In genomic region chr12:112670718-112671393, GRCm38 (mm10) we compare ENCODE assay signal across 7 mouse cellular contexts. TPM values are rescaled to one million over a fixed set of nuclear protein-coding genes. Genes with fewer than 3 reads are reported as not detected.
DNase-seq lines count a peak whose midpoint lies in the region; ATAC-seq lines count a peak whose summit lies in the region.

No protein-coding gene starts in this region.

- WGBS in heart, embryonic 13.5 days = 19% methylated on average over 9 of the region's 9 CpGs
- WGBS in limb, embryonic 11.5 days = 37% methylated on average over 7 of the region's 9 CpGs
- 38% methylated on average over 9 of the region's 9 CpGs for WGBS in stomach, embryonic 14.5 days

- H3K9ac ChIP-seq in heart, embryonic 13.5 days = peak overlapping the region; percentile 100
- H3K9ac ChIP-seq in limb, embryonic 11.5 days (ENCODE audit: low read length) = 0 out of 2 replicates have a peak overlapping the region, but pooled peaks have one; percentile 8
- H3K9ac ChIP-seq in stomach, embryonic 14.5 days (replicated peaks; ENCODE audit: low read depth, low read length) = 0 out of 2 replicates have a peak overlapping the region, but pooled peaks have one; percentile 22

- H3K36me3 ChIP-seq in heart, embryonic 13.5 days = peaks cover 61% of the 10 kb centered on the region
- H3K36me3 ChIP-seq in limb, embryonic 11.5 days (ENCODE audit: control insufficient read depth, insufficient read depth, low read length) = peaks cover 24% of the 10 kb centered on the region
- peaks cover 50% of the 10 kb centered on the region for H3K36me3 ChIP-seq in stomach, embryonic 14.5 days (ENCODE audit: control insufficient read depth, insufficient read depth, low read length)

- H3K4me2 ChIP-seq in heart, embryonic 13.5 days = peak overlapping the region; percentile 94
- H3K4me2 ChIP-seq in limb, embryonic 11.5 days (ENCODE audit: low read depth, severe bottlenecking) = no peak overlapping the region
- peak overlapping the region; percentile 95; the same call in 1 of the 2 replicates for H3K4me2 ChIP-seq in stomach, embryonic 14.5 days (replicated peaks; ENCODE audit: low read depth, low read length)

- H3K27ac ChIP-seq in heart, embryonic 13.5 days (replicated peaks) = peak overlapping the region; percentile 100
- 0 out of 2 replicates have a peak overlapping the region, but pooled peaks have one; percentile 26 for H3K27ac ChIP-seq in limb, embryonic 11.5 days (replicated peaks; ENCODE audit: low read depth, low read length)
- H3K27ac ChIP-seq in stomach, embryonic 14.5 days (ENCODE audit: low read length) = no peak overlapping the region; the same call in 1 of the 2 replicates

- H3K9me3 ChIP-seq in heart, embryonic 13.5 days = no peaks in the 10 kb centered on the region
- H3K9me3 ChIP-seq in limb, embryonic 11.5 days (ENCODE audit: control insufficient read depth, low read length) = no peaks in the 10 kb centered on the region
- H3K9me3 ChIP-seq in stomach, embryonic 14.5 days (ENCODE audit: control insufficient read depth, low read depth, low read length) = no peaks in the 10 kb centered on the region

- H3K27me3 ChIP-seq in heart, embryonic 13.5 days (replicated peaks) = no peaks in the 10 kb centered on the region
- no peaks in the 10 kb centered on the region for H3K27me3 ChIP-seq in limb, embryonic 11.5 days (ENCODE audit: control insufficient read depth, insufficient read depth, low read length)
- no peaks in the 10 kb centered on the region for H3K27me3 ChIP-seq in stomach, embryonic 14.5 days (ENCODE audit: control insufficient read depth, insufficient read depth, low read length)

- DNase-seq in adipocyte (ENCODE audit: low spot score) = peak; percentile 83
- DNase-seq in adrenal gland, postnatal 36 days = peak; percentile 90 to 93
- no peak for DNase-seq in limb, embryonic 11.5 days (ENCODE audit: low spot score)
- DNase-seq in right cerebral cortex, postnatal 36 days (ENCODE audit: low spot score in 2 of 2) = no peak
- DNase-seq in cerebellum, postnatal 4 days (ENCODE audit: low spot score in 2 of 2) = no peak

- H3K4me1 ChIP-seq in heart, embryonic 13.5 days = peaks cover 87% of the 10 kb centered on the region
- peaks cover 32% of the 10 kb centered on the region for H3K4me1 ChIP-seq in limb, embryonic 11.5 days (ENCODE audit: control insufficient read depth, insufficient read depth, low read length)
- peaks cover 52% of the 10 kb centered on the region for H3K4me1 ChIP-seq in stomach, embryonic 14.5 days (ENCODE audit: control insufficient read depth, insufficient read depth, low read length)

- H3K4me3 ChIP-seq in heart, embryonic 13.5 days = peak overlapping the region; percentile 99
- 0 out of 2 replicates have a peak overlapping the region, but pooled peaks have one; percentile 1 for H3K4me3 ChIP-seq in limb, embryonic 11.5 days (ENCODE audit: low read depth, low read length)
- no peak overlapping the region for H3K4me3 ChIP-seq in stomach, embryonic 14.5 days (ENCODE audit: low read depth, low read length)

- no peak for ATAC-seq in heart, embryonic 13.5 days (ENCODE audit: extremely low read depth, insufficient number of reproducible peaks, low FRiP score, low TSS enrichment)
- ATAC-seq in limb, embryonic 11.5 days (ENCODE audit: insufficient number of reproducible peaks, low FRiP score, low TSS enrichment, low read depth) = no peak
- ATAC-seq in stomach, embryonic 14.5 days (ENCODE audit: insufficient number of reproducible peaks, insufficient read depth, low FRiP score, low read depth) = no peak

RNA-seq across cellular contexts. Expression of gene Akt1, which starts 3.8 kb away (rescaled TPM):
- total RNA-seq in adrenal gland, postnatal 36 days (2021) = 100 to 1,000 TPM; 256 to 378 TPM
- polyA plus RNA-seq in heart, embryonic 13.5 days (2015; fragmentation: Nextera tagmentation; extraction: Ambion mirVana) = 59.2 and 66.6 TPM in 2 replicates
- 95.4 and 113 TPM in 2 replicates for polyA plus RNA-seq in limb, embryonic 11.5 days (2014; fragmentation: Nextera tagmentation; extraction: Ambion mirVana)
- polyA plus RNA-seq in stomach, embryonic 14.5 days (2014; fragmentation: Nextera tagmentation; extraction: Ambion mirVana) = 55.6 and 64.6 TPM in 2 replicates

RNA-seq across cellular contexts. Expression of gene Zbtb42, which starts 7.8 kb away (rescaled TPM):
- total RNA-seq in adrenal gland, postnatal 36 days (2021) = 1 to 10 TPM; 5.0 to 9.0 TPM
- polyA plus RNA-seq in heart, embryonic 13.5 days (2015; fragmentation: Nextera tagmentation; extraction: Ambion mirVana) = 5.8 and 6.2 TPM in 2 replicates
- polyA plus RNA-seq in limb, embryonic 11.5 days (2014; fragmentation: Nextera tagmentation; extraction: Ambion mirVana) = 0.82 and 1.6 TPM in 2 replicates
- polyA plus RNA-seq in stomach, embryonic 14.5 days (2014; fragmentation: Nextera tagmentation; extraction: Ambion mirVana) = 10.9 and 14.2 TPM in 2 replicates

RNA-seq across cellular contexts. Expression of gene Siva1, which starts 26.4 kb away (rescaled TPM):
- 10 to 100 TPM; 45.4 to 46.9 TPM for total RNA-seq in adrenal gland, postnatal 36 days (2021)
- 129 and 149 TPM in 2 replicates for polyA plus RNA-seq in heart, embryonic 13.5 days (2015; fragmentation: Nextera tagmentation; extraction: Ambion mirVana)
- 294 TPM in 2 replicates for polyA plus RNA-seq in limb, embryonic 11.5 days (2014; fragmentation: Nextera tagmentation; extraction: Ambion mirVana)
- 250 and 274 TPM in 2 replicates for polyA plus RNA-seq in stomach, embryonic 14.5 days (2014; fragmentation: Nextera tagmentation; extraction: Ambion mirVana)

RNA-seq across cellular contexts. Expression of gene Cep170b, which starts 49.4 kb away (rescaled TPM):
- 10 to 100 TPM; 41.5 to 48.8 TPM for total RNA-seq in adrenal gland, postnatal 36 days (2021)
- 4.0 and 4.3 TPM in 2 replicates for polyA plus RNA-seq in heart, embryonic 13.5 days (2015; fragmentation: Nextera tagmentation; extraction: Ambion mirVana)
- polyA plus RNA-seq in limb, embryonic 11.5 days (2014; fragmentation: Nextera tagmentation; extraction: Ambion mirVana) = 9.5 and 9.6 TPM in 2 replicates
- polyA plus RNA-seq in stomach, embryonic 14.5 days (2014; fragmentation: Nextera tagmentation; extraction: Ambion mirVana) = 15.8 and 16.2 TPM in 2 replicates

RNA-seq across cellular contexts. Expression of gene Adssl1, which starts 51.0 kb away (rescaled TPM):
- total RNA-seq in adrenal gland, postnatal 36 days (2021) = 10 to 100 TPM; 21.8 to 22.7 TPM
- polyA plus RNA-seq in heart, embryonic 13.5 days (2015; fragmentation: Nextera tagmentation; extraction: Ambion mirVana) = 69.3 and 83.9 TPM in 2 replicates
- polyA plus RNA-seq in limb, embryonic 11.5 days (2014; fragmentation: Nextera tagmentation; extraction: Ambion mirVana) = 4.4 and 5.1 TPM in 2 replicates
- polyA plus RNA-seq in stomach, embryonic 14.5 days (2014; fragmentation: Nextera tagmentation; extraction: Ambion mirVana) = 2.8 and 3.1 TPM in 2 replicates

Comparison
In these comparisons a context has a peak if more than half of its experiments do, and no peak if none do; other contexts are left out.
1. DNase-seq: peak in adipocyte (single experiment) and adrenal gland, postnatal 36 days (2 of 2); none in limb, embryonic 11.5 days (single experiment), right cerebral cortex, postnatal 36 days (0 of 2) and cerebellum, postnatal 4 days (0 of 2).
2. H3K9ac ChIP-seq: peak in every context shown above with its lines; median percentile 100 in heart, embryonic 13.5 days; 22 in stomach, embryonic 14.5 days; 8 in limb, embryonic 11.5 days.